Mouse (Mus musculus) liver, embryonic 14.5 days (tissue): Measurements from ENCODE around the gene Tnfrsf9.

ENCODE experiments used
- CTCF ChIP-seq: IDR thresholded peaks from 2 replicates; pipeline ENCODE4 v1.5.1; 2016; ENCODE audit warnings: antibody characterized with exemption, low read depth, control low read depth
- EP300 ChIP-seq: IDR thresholded peaks from 2 replicates; pipeline ENCODE4 v1.6.1; 2016; ENCODE audit warnings: antibody characterized with exemption, low read depth

GRCm38 (mm10) chr4:150937293-150938062 lies 23.1 kb downstream of the Tnfrsf9 start:
- TF ChIP-seq CTCF (no peak), EP300 (no peak)
